Mouse (Mus musculus): Measurements from ENCODE around the gene Pde3b.

The Pde3b gene

DNA sequence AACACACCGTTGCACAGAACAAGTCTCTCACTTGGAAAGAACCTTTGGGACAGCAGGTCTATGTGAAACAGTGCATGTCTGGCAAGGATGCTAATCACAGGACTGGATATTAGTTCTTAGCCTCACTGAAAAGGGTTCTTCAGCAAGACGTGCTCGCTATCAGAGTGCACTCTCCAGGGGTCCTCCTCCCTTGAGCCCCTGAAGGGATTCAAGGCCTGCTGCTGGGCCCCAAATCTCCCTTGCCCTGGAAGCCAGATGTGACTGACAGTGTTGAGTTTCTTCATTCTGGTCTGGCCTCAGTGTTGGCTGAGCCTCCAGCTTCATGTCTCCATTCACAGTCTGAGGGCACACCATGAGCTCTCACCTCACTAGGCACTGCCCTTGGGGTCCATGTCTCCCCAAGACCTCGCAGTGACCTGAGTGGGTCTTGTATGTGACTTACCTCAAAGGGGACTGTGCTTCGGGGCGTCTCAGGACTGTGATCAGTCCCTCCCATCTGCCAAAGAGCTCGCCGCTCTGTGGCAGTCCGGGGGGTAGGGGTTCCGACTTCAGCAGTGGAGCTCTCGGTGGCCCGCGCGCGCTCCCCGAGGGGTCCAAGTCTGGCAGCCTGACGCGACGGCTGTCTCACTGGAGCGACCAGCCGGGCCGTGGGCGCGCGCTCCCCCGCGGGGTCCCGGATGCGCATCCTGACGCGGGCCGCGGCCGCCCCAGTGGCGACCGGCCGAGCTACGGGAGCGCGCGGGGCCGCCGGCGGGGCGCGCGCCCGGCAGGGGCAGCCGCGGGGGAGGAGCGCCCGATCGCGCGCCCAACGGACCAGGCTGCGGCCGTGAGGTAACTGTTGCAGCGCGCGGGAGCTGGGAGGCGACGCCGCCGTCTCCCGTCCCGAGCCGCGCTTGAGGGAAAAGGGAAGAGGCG is at the start of gene Pde3b:
Pde3b (plus strand) TSS at position 861 of the 915 bp plus-strand sequence.
- POLR2A ChIA-PET, result interaction anchor here (0.6 to 2.5 kb wide), 18 partner anchors 9 to 1498 kb away, joined by 3 to 7 read pairs (median 3); partner anchors contain the start of genes Psma1 (in 2 of the 4), Calca (in 1 of the 4) and Cyp2r1 (in 1 of the 4)
- CTCF ChIA-PET, result interaction anchor here in 2 of 4 experiments (0.5 to 0.8 kb wide), 5 partner anchors 12 to 459 kb away, joined by 3 to 5 read pairs (median 3); partner anchors contain the start of gene Psma1 (in 1 of the 2)

- ChIA-PET POLR2A (interaction anchor here in 2 of 4 experiments (1.0 kb wide), 2 partner anchors 13 to 18 kb away, joined by 3 read pairs; partner anchors contain the start of gene Pde3b (in 1 of the 2)), CTCF (no interaction called here)
Observed at GRCm38 (mm10) chr7:114402130-114402529, 13.0 kb upstream of the Pde3b start.

DNA sequence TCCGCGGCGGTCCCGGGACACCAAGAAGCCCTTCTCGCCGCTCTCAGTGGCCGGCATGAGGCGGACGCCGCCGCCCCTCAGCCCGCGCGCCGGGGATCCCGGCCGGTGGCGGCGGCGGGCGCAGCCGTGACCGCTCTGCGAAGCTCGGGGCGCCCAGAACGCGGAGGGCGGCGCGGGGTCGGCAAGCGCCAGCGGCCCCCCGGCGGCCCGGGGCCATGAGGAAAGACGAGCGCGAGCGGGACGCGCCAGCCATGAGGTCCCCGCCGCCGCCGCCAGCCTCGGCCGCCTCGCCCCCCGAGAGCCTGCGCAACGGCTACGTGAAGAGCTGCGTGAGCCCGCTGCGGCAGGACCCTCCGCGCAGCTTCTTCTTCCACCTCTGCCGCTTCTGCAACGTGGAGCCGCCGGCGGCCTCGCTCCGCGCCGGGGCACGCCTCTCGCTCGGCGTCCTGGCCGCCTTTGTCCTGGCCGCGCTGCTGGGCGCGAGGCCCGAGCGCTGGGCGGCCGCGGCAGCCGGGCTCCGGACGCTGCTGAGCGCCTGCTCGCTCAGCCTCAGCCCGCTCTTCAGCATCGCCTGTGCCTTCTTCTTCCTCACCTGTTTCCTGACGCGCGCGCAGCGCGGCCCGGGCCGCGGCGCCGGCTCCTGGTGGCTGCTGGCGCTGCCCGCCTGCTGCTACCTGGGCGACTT is 397 bp downstream of the Pde3b start:
- POLR2A ChIA-PET, result interaction anchor here (0.8 to 2.5 kb wide), 17 partner anchors 8 to 311 kb away, joined by 3 to 7 read pairs (median 4); partner anchors contain the start of genes Calca (in 1 of the 4), Cyp2r1 (in 1 of the 4) and Psma1 (in 1 of the 4)

DNA sequence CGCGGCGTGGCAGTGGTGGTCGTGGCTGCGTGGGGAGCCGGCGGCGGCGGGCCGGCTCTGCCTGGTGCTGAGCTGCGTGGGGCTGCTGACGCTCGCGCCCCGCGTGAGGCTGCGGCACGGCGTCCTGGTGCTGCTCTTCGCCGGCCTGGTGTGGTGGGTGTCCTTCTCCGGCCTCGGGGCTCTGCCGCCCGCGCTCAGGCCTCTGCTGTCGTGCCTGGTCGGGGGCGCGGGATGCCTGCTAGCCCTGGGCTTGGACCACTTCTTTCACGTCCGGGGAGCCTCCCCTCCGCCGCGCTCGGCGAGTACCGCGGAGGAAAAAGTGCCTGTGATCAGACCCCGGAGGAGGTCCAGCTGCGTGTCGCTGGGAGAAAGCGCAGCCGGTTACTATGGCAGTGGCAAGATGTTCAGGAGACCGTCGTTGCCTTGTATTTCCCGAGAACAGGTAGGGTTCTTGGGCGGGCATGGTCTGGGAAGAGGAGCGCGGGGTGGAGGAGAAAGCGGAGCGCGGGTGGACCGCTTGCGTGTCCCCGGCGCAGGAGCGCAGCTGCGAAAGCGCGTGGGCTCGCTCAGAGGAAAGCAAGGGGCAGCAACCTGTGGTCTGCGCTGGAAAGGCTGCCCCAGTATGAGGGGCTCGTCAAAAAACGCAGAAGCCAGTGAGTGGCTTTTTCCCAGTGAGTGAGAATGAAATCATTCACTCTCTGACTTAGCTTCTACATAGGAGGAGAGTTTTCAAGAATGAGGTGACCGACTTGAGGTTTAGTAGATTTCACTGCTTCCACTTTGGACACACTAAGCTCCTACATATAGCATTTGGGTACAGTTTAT is 1.2 kb downstream of the Pde3b start:
- ChIA-PET CTCF (no interaction called here), POLR2A (interaction anchor here (1.0 to 2.5 kb wide), 8 partner anchors 7 to 312 kb away, joined by 3 to 7 read pairs (median 5); partner anchors contain the start of genes Calca (in 1 of the 4) and Psma1 (in 1 of the 4))

More for the DNA sequence above, 397 bp downstream of the Pde3b start:
- CTCF ChIA-PET, result interaction anchor here in 1 of 4 experiments (0.5 to 0.6 kb wide), 2 partner anchors 298 to 458 kb away, joined by 3 to 4 read pairs; no protein-coding TSS in a partner anchor

- ChIA-PET POLR2A (interaction anchor here in 1 of 4 experiments (0.9 to 1.1 kb wide), 2 partner anchors 9 to 18 kb away, joined by 3 read pairs; no protein-coding TSS in a partner anchor), CTCF (interaction anchor here in 1 of 4 experiments (0.6 kb wide), 1 partner anchor 389 kb away, joined by 3 read pairs; no protein-coding TSS in a partner anchor)
Observed at GRCm38 (mm10) chr7:114419331-114419730, 4.2 kb downstream of the Pde3b start.

DNA sequence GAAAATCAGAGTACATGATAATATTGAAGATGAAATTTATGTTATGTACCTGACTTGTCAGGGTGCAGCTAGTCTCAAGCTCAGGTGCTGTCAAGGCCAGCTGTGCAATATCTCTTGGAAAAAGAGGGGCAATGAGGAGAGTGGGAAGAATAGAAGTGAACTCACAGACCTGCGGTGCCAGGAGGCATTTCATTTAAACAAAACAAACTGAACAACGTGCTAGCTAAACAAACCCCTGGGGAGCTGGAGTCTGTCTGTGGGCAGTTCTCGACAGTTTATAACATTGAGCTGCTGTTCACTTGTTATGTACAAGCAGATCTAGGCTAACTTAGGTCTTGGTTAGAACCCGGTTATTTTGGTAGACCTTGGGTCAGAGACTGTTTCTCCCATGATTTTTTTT is 5.8 kb downstream of the Pde3b start:
- CTCF ChIA-PET, result no interaction called here

DNA sequence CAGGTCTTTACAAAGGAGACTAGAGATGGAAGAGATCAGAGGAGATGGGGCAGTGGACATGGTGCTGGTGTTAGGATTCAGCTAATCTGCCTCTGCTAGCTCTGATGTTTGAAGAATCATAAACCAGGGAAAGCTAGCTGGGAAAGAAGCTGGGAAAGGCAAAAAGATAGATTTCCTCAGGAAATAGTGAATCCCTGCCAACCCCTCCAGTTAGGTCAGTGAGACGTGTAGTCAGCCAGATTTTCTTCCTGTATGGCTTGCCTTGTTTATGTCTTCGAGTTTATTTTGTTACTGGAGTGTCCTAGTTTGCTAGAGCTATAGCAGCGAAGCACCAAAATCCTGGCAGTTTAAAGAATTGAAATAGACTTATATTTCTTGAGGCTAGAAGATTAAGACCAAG is 7.1 kb downstream of the Pde3b start:
- CTCF ChIA-PET, result no interaction called here
- POLR2A ChIA-PET, result interaction anchor here in 1 of 4 experiments (1.9 kb wide), 1 partner anchor 146 kb away, joined by 5 read pairs; the partner anchor contains the start of gene Psma1

More for the DNA sequence above, 5.8 kb downstream of the Pde3b start:
- POLR2A ChIA-PET, result interaction anchor here in 1 of 4 experiments (0.7 to 1.9 kb wide), 3 partner anchors 13 to 145 kb away, joined by 3 to 5 read pairs (median 3); partner anchors contain the start of gene Psma1

GRCm38 (mm10) chr7:114429768-114430167 is 14.7 kb downstream of the Pde3b start:
- POLR2A ChIA-PET, result interaction anchor here in 1 of 4 experiments (0.6 kb wide), 1 partner anchor 159 kb away, joined by 3 read pairs; no protein-coding TSS in a partner anchor
- CTCF ChIA-PET, result no interaction called here

DNA sequence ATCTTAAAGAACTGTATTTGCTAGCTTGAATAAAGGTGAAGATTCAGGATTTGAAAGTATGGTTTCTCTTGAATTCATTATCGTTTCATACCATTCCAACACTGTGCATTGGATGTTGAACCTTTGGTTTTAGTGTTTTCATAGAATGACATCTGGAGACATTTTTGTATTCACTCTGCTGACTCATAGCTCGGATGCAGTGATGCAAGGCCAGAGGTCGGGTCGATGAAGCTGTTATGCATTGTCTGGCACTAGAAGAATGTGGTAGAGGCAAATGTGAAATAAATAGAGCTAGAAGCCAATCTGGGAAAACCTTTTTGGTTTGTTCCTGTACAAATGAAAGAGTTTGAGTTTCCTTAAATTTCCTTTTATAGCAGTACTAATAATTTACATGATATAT is 16.9 kb downstream of the Pde3b start:
- ChIA-PET CTCF (no interaction called here), POLR2A (interaction anchor here in 1 of 4 experiments (1.4 kb wide), 1 partner anchor 17 kb away, joined by 3 read pairs; the partner anchor contains the start of gene Pde3b)

DNA sequence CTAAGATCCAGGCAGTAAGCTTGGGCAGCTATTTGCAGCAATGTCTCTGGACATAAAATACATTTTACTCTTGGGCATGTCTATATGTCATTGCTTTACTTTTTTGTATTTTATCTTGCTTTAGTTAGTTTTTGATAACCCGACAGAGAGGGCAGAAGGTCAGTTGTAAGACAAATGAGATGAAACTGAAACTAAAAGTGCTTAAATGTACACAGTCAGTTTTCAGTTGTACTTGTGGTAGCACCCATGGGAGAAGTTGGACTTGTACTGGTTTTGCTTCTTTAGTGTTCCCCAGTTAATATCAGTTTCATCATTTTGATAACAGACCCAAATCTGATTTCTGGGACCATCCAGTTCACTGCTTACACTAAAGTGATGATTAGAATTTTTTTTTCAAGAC is 24.6 kb downstream of the Pde3b start:
- ChIA-PET POLR2A (no interaction called here), CTCF (no interaction called here)

GRCm38 (mm10) chr7:114440494-114440893 is 25.4 kb downstream of the Pde3b start:
- ChIA-PET CTCF (no interaction called here), POLR2A (no interaction called here)

- ChIA-PET CTCF (no interaction called here), POLR2A (interaction anchor here in 1 of 4 experiments (1.4 kb wide), 1 partner anchor 38 kb away, joined by 3 read pairs; no protein-coding TSS in a partner anchor)
Observed at GRCm38 (mm10) chr7:114452876-114453275, 37.8 kb downstream of the Pde3b start.

DNA sequence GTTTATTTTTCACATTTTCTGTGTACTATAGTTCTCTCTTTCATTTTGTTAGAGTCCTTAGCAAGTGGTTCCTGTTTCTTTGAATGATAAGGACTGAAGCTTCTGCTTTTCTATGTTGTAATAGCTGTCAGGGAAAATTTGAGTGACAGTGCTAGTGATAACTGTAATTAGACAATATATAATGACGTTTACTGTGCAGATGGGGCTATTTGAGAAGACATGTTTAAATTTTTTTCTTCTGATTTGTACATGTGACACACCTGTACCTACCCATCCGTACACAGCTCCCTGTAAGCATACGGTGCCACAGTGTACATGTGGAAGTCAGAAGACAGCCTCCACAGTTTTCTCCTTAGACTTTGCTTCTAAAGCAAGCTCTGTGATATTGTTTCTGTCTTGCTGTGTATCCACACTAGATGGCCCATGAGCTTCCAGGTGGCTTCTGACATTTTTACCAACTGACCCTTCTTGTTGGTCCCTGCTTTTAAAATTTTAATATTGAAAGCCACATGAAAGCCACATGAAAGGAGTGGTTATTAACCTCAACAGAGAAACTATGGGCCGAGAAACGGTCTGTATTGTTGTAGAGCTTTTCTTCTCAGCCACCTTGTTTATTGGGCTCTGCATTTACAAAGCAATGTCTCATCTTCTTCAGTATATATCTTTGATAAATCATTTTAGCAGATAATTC is 38.4 kb downstream of the Pde3b start:
- POLR2A ChIA-PET, result interaction anchor here in 1 of 4 experiments (1.4 kb wide), 1 partner anchor 39 kb away, joined by 3 read pairs; no protein-coding TSS in a partner anchor
- CTCF ChIA-PET, result no interaction called here

- CTCF ChIA-PET, result no interaction called here
- POLR2A ChIA-PET, result no interaction called here
Observed at GRCm38 (mm10) chr7:114454858-114455257, 39.8 kb downstream of the Pde3b start.

- ChIA-PET POLR2A (no interaction called here), CTCF (no interaction called here)
Observed at GRCm38 (mm10) chr7:114456904-114457303, 41.8 kb downstream of the Pde3b start.

DNA sequence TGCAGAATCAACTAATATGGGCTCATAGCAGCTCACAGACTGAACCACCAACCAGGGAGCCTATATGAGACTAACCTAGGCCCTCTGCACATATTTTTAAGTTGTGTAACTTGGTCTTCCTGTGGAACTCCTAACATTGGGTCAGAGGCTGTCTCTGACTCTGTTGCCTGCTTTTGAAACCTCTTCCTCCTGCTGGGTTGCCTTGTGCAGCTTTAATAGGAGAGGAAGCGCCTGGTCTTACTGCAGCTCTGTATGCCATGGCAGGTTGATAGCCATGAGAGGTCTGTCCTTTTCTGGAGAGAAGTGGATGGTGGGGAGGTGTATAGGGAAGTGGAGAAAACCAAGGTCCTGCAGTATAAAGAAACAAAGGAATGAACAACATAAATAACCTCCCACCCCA is 44.8 kb downstream of the Pde3b start:
- POLR2A ChIA-PET, result interaction anchor here in 1 of 4 experiments (1.2 kb wide), 1 partner anchor 8 kb away, joined by 3 read pairs; no protein-coding TSS in a partner anchor
- CTCF ChIA-PET, result interaction anchor here in 1 of 4 experiments (0.6 kb wide), 1 partner anchor 167 kb away, joined by 11 read pairs; no protein-coding TSS in a partner anchor

- POLR2A ChIA-PET, result no interaction called here
- CTCF ChIA-PET, result no interaction called here
Observed at GRCm38 (mm10) chr7:114461727-114462126, 46.6 kb downstream of the Pde3b start.

GRCm38 (mm10) chr7:114466358-114466757 is 51.3 kb downstream of the Pde3b start:
- ChIA-PET CTCF (no interaction called here), POLR2A (no interaction called here)
